Mouse (Mus musculus) c-Kit-negative CD71-positive TER-119-positive erythroid progenitor cells, embryonic 14.5 days (primary cell): ENCODE data around the gene Siah3.

ENCODE experiments used
- DNase-seq: peaks from one replicate; pipeline ENCODE4 v3.0.0-alpha.2; 2013; ENCODE audit warnings: low read depth, low spot score

Siah3 gene

DNA sequence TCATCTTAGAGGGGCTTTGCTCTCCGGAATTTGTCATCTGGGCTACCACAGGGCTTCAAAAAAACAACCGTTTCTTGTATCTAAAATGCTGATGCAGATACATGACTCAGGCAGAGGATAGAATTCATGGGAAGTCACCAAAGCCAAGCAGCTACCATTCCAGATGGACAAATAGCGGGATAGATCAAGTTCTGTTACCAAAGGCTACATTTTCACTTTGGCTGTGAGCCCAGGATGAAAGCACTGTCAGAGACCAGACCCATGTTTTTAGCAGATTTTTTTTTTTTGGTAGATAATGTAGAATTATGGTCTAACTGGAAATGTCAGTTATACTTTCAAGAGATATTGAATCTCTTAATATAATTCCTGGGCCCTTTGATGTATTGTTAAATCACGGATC is 7.4 kb downstream of the Siah3 start:
- DNase-seq, result no peak

- DNase-seq, result no peak
Observed at GRCm38 (mm10) chr14:75468941-75469340, 13.2 kb downstream of the Siah3 start.

DNA sequence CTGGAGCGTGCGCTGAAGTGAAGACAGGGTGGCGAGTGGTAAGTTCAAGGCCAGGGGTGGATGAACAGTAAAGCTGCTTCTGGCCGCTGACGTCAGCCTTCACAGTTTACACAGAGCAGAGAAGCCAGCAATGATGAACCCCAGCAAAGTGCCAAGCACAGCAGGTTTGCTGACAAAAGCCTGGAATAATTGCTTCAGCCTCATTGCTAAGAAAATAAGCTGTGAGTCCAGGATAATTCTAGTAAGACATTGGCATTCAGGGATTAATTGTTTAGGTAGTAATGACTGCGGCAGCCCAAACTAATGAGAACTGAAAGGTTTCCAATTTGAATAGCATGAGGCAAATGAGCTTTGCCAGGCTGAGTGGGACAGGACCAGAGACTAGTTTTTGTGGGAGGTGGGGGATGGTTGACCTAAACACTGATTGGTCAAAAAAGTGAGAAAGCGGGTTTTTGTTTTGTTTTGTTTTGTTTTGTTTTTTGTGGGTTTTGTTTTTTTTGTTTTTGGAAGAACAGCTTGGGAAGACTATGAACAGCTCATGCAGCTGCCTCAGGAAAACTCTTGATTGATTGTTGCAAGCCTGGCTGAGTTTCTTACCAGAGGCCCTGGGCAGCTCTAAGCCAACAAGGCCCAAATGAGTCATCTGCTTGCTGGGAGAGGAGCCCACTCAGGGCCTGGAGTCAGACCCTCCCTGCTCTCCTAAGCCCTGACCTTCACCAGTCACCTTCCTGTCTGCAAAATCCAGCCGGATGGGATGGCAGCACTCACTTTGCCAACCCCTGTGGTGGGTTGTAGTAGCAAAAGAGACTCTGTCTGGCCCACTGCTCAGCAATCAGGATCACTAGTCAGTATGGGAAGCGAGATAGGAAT is 17.5 kb downstream of the Siah3 start:
- no peak for DNase-seq

DNA sequence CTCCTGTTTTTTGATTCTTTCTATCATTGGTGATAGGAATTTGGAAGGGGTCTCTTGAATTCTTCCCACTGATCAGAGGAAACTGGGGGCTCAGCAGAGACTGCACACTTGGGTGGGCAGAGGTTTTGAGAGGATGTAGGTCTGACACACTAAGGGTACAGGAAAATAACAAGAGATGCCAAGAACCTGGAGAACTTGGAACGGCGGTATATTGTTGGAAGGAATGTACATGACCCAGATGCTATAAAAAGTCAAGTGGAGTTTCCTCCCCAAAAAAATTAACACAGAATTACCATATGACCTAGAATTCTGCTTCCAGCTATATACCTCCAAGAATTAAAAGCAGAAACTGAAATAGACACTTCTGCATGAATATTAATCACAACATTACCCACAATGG is 20.1 kb downstream of the Siah3 start:
- no peak for DNase-seq

DNA sequence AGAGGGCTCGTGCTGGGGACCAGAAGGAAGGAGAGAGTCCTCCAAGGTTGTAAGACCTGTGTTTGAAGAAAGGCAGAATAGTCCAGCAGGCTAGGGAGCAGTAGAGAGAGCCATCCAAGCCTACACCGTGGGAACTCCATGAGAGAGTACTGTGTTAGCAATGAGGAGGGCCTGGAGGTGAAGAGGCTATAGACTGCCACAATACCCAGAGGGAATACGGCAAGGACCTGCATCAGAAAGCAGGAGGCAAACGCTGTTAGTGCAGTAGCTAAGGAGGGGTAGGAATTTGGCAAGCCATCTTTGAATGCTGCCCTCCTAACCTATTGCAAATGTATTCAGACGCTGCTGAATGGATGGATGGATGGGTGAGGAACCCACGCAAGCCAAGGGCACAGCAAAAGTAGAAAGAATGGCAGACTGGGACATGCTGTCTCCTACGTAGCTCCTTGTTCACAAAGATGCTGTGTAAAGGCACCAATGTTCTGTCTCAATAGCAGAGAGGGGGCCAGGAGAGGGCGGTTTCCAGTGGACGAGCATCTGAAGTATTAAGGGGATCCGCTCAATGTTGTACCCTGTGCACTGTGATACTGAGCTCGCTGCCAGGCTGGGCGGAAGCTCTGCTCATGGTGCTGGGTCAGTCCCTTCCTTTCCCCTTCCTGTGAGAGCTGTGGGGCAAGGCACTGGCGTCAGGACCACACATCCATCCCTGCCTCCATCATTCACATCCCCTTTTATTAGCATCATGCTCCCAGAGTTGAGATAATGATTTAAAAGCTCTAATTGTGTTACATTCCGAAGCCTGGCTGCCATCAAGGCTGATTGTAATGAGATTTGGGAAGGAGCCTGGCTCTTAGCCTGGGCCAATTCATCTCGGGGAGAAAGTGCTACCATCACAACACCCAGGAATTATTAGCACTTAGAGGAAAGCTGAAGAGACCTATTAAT is 26.7 kb downstream of the Siah3 start:
- DNase-seq, result no peak

GRCm38 (mm10) chr14:75483176-75483546 is 27.4 kb downstream of the Siah3 start:
- no peak for DNase-seq

GRCm38 (mm10) chr14:75487932-75488331 is 32.1 kb downstream of the Siah3 start:
- no peak for DNase-seq

GRCm38 (mm10) chr14:75493555-75494194 is 37.9 kb downstream of the Siah3 start:
- no peak for DNase-seq

DNA sequence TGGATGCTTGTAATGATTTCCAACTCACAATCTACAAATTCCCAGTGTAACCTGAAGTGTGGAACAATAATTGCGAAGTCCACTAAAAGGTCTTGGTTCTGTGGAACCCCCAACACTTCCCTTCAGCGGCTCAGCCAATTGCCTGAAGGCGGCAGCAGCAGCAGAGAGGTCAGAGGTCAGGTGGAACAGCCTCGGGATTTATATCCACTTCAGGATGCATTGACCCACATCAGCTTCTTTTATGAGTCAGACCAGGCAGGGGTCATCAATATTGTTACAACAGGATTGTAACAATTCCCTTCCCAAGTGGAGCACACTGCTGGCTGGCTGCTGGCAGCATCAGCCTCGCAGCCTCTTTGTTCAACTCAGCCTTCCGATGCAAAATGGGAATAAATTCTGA is 39.1 kb downstream of the Siah3 start:
- no peak for DNase-seq

DNA sequence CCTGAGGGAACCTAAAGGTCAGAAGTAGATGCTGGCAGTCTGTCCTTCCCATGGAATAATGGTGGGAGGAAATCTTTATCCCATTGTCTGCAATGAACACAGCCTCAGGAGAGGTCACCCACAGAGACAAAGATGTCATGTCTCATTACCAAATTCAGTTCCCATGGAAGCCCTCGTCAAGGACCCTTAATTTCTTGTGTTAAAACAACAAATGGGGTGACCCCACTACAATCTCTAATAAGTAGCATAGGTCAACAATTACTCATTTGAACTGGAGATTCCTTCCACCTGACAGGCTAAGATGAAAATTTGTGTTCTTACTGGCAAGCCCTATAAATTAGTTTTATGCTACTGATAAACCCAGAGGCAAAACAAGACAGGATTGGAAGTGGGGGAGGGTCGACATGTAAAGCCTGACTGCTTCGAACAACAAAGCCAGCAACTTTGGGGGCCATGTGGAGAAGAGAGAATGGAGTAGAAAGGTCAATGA is 45.8 kb downstream of the Siah3 start:
- no peak for DNase-seq

- no peak for DNase-seq
Observed at GRCm38 (mm10) chr14:75502446-75502845, 46.7 kb downstream of the Siah3 start.

DNA sequence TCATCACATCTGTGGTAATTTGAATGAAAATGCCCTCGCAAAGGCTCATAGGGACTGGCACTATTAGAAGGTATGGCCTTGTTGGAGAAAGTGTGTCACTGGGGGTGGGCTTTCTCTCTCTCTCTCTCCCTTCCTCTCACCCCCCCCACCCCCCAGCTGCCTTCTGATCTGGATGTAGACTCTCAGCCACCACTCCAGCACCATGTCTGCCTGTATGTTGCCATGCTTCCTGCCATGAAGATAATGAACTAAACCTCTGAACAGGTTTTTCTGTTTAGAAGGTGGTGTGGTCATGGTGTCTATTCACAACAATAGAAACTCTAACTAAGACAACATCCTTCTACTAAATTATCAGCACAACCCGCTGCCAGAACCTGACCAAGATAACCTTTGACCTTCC is 48.5 kb downstream of the Siah3 start:
- DNase-seq, result no peak

DNA sequence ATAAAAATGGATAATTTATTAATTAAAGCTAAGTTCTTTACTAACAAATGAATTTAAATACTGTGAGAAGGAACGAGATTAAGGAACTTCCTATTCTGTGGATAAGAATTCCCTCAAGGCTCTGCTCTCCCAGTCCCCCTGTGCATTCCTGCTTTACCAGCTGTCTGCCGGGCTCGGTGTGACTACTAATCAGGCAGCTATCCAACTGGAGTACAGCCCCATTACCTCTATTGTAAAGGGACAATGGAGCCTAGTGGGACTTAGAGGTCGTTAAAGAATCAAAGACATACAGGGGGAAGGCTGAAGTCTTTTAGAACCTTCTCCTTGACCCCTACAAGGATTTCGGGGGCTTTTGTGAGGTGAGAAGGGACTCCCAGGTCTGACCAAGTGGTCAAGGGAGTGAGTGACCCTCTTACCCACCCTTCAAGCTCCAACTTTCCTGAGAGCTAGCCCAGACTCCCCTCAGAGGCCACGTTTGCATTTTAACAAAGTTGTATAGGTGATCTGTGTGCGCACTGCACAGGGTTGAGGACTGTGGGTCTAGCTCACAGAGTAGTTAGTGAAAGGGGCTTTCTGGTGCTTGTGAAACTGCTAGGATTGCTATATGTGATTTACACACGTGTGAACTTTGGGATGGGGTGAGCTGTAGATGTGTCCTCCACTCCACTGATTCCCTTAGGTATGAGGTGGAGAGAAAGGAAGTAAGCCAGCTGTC is 49.5 kb downstream of the Siah3 start:
- DNase-seq, result no peak

- no peak for DNase-seq
Observed at GRCm38 (mm10) chr14:75506246-75506645, 50.5 kb downstream of the Siah3 start.

GRCm38 (mm10) chr14:75510125-75510524 is 54.3 kb downstream of the Siah3 start:
- no peak for DNase-seq

GRCm38 (mm10) chr14:75512946-75513345 is 57.2 kb downstream of the Siah3 start:
- no peak for DNase-seq

DNA sequence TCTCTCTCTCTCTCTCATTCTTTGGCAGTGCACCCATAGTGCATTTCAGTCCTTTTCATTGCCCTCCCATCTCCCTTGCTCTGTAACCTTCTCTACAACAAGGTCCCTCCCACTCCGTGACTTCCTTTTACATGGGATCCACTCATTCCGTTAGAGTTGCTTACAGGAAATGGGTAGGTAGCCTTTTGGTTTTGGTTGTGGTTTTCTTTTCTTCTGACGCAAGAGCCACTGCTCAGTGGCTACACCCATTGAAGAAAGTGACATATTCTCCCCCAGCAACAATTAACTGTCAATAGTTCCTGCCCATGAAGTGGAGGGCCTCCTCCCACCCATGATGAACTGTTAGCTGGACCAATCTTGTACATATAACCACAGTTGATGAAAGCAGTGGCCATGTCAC is 60.4 kb downstream of the Siah3 start:
- DNase-seq, result no peak

DNA sequence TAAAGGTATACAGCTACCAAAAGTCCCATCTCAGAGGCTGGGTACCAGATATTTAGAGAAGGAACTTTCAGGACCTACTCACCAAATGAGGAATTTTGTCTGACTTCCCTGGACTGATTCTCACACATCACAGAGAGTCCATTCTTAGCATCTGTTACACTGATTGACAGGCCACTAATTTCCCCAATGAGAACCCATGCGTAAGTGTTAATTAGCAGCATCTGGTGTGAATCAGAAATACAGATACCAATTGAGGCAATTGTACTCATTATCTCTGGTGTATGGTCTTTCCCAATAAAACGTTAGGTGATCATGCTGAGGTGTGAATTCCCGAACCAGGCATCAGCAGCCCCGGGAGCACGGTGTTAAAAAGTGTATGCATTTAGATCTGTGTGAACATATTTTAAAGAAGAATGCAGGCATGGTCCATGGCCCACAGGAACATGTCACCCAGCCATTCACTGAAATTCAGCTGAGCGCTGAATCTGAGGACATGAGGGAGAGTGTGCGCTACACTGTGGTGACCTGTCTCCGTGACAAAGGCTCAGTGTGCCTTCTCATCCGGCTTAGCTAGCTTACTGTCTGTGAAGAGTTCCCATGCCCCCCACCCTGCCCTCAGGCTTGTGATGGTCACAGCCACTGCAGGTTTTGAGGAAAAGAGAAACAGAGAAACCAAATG is 61.3 kb downstream of the Siah3 start:
- no peak for DNase-seq

DNA sequence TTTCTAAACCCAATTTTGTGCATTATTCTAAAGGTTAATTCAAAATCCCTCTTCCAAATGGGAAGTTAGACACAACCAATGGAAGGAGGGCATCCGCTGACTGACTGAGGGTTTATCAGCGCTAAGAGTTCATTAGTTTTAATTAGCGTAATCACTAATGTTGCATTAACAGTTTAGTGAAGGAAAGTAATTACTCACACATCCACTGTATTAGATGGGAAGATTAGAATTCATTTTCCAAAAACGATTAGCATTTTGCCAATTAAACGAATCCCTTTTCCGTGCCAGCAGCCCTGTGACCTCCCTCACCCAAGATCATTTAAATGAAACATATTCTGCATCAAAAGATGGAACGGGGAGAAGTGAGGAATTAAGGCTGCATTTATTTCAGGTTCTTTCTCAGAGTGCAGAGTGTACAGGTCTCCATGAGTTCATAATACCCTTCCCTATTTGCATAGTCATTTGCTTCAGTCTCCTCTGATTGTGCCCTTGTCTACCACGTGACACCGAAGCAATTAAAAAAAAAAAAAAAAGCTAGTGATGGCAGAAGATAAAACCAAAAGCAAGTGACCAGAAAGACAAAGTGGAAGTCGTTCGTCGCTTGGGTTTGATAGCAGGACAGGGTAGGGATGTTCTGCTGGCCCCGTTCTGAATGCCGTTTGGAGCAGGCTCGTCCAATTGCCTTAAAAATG is 62.6 kb downstream of the Siah3 start:
- DNase-seq, result no peak

- no peak for DNase-seq
Observed at GRCm38 (mm10) chr14:75518899-75519298, 63.1 kb downstream of the Siah3 start.
